Mouse (Mus musculus) ES-E14 (cell line): Measurements from ENCODE around the gene Bcl2l1.

Source experiments
- CHD2 ChIP-seq: IDR thresholded peaks from 2 replicates; pipeline ENCODE4 v1.6.1; 2014; ENCODE audit warnings: mild to moderate bottlenecking, low read depth, low read length, inconsistent platforms
- HCFC1 ChIP-seq: IDR thresholded peaks from 2 replicates; pipeline ENCODE4 v1.6.1; 2012; ENCODE audit warnings: low read length, inconsistent platforms, borderline replicate concordance; ENCODE audit not compliant: insufficient read depth
- MAFK ChIP-seq: IDR thresholded peaks from 2 replicates; pipeline ENCODE4 v1.6.1; 2014; ENCODE audit warnings: mild to moderate bottlenecking, low read depth, low read length, inconsistent platforms; ENCODE audit not compliant: insufficient read depth
- ZC3H11A ChIP-seq: IDR thresholded peaks from 2 replicates; pipeline ENCODE4 v1.6.1; 2012; ENCODE audit warnings: low read depth, mild to moderate bottlenecking, inconsistent platforms, low read length, borderline replicate concordance

DNA sequence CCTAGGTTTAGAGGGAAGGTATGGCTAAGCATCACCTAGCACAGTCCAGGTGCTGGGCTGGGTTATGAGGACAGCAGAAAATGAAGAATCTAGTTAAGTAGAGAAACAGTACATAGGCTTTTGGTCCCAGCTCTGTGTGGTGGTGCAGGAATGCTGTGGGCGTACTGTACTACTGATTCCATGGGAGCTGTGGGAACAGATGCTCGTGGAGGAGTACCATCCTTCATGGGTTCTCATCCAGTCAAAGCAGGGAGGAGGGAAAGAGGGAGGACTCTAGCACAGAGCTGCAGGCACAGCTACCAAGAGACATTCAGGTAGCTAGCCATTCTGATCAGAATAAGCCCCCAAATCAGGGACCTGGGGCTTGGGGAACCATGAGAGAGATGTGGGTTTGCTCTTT is 55.1 kb downstream of the Bcl2l1 start:
- no peak for TF ChIP-seq ZC3H11A
- TF ChIP-seq CHD2: no peak
- TF ChIP-seq HCFC1: no peak
- TF ChIP-seq MAFK: no peak
